Mouse (Mus musculus): Measurements from ENCODE around the gene Zscan21. TPM values are rescaled to one million over a fixed set of nuclear protein-coding genes. Genes with fewer than 3 reads are reported as not detected.

Zscan21 gene
- polyA plus RNA-seq, 1 experiment: 21.2 TPM

DNA sequence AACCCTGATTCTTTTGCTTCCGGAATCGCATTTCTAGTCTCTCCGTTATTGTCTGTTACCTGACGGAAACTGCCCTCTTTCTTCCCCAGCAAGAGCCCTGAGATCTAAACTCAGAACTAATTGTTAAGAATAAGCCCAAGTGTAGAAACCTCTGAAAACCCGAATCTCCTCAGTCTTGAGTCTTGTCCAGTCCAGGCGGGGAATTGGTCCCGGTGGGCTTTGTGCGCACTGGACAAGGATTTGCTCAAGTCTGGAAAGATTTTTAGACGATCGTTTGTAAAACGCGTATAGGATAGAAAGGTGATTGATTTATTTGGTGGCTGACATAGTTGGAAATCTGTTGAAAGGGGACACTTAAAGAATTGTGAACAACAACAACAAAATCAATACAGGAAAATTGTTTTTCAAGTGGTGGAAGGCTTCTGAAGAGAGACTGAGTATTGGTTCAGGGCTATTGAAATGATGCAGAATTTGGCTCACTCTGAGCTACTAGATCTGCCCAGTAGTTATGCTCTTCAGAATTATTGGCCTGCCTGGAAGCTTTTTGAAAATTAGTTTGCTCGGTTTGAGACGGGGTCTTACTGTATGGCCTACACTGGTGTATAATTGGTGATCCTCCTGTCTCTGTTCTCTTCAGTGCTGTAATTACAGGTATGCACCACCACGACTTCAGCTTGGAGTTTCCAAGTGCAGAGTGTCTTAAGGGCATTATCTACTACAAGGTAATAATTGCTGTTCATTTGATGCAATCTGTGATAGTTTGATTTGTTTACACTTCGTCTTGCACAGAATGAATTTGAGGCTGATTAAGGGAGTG, 704 bp downstream of the Zscan21 start:
- DNase-seq (ENCODE audit: extremely low spot score in 1 of 2, low spot score in 1 of 2): no peak

DNA sequence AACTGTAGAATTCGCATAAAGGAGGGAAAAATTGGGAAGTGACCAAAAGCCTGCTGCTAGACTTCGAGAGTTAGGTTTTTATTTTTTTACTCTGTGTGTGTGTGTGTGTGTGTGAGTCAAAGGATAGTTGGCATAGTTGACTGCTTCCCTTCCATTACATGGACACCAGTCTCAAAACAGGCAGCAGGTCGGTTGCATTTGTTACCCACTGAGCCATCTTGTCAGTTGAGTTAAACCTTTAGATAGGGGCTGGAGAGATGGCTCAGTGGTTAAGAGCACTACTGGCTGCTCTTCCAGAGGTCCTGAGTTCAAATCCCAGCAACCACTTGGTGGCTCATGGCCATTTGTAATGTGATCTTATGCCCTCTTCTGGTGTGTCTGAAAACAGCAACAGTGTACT, 1.3 kb downstream of the Zscan21 start:
- no peak for DNase-seq (ENCODE audit: extremely low spot score in 1 of 2, low spot score in 1 of 2)

DNA sequence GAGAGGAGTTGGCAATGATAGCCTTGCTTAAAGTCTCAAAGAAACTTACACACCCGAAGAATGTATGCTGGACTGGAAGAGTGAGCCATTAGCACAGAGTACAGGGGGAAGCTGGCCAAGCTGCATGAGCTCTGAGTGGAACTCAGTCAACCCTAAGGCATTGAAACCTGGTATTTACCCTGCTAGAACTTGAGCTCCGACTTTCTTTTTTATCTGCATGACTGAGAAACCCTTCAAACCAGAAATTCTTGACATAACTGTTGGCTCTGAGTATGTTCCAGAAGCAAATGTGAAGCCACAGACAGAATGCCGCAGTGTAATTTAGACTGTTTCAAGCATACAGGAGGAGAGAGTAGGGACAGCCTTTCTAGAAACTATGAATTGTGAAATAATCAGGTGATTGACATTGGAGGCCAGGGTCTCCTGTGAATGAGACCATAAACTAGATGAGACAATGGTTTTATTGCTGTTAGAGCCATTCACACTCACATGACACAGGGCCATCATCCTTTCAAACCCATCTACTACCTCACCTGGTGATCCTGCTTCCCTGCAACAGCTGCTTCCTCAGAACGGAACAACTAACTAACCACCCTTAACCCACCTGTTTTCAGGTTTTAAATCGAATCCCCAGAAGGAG, 15.8 kb downstream of the Zscan21 start:
- DNase-seq (ENCODE audit: extremely low spot score in 1 of 2, low spot score in 1 of 2): no peak

DNA sequence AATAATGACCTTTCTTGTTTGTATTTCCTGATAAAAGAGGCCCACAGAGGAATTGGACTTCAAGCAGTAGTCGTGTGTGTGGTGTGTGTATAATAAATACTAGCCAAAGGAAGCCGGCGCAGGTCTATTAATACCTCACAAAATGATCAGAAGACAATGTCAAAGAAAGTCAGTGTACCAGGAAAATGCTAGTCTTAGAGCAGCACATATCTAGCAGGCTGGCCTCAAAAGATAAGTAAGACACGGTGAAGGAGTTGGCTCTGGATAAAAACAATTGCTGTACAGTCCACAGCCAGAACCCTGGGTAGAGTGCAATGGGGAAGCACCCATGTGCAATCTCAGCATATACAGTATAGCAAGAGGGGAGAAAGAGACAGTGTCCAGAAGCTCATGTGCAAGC, 20.6 kb downstream of the Zscan21 start:
- no peak for DNase-seq (ENCODE audit: extremely low spot score in 1 of 2, low spot score in 1 of 2)

DNA sequence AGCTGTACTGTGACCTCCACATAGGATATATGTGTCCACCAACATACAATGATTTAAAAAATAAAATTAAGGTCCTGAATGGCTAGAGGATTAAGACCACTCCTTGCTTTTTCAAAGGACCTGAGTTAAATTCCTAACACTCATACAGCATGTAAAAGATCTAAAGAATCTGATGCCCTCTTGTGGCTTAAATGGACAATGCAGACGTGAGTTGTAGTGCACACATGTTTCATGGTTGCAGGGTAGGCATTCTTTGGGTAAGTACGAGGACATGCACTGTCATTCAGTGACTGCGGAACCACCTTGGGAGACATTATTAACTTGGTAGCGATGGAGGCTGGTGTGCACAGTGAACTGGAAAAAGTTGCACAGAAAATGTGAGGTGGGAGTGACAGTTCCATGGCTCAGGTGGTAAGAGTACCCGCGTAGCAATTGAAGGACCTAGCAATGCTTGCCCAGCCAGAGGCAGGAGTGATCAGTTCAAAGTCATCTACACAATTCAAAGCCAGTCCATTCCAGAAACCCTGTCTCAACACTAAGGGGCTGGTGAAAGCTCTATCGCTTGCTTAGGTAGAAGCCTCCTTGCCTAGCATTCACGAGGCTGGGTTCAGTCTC, 21.3 kb downstream of the Zscan21 start:
- DNase-seq (ENCODE audit: extremely low spot score in 1 of 2, low spot score in 1 of 2): peak in 1 of 2 experiments; percentile 64

DNA sequence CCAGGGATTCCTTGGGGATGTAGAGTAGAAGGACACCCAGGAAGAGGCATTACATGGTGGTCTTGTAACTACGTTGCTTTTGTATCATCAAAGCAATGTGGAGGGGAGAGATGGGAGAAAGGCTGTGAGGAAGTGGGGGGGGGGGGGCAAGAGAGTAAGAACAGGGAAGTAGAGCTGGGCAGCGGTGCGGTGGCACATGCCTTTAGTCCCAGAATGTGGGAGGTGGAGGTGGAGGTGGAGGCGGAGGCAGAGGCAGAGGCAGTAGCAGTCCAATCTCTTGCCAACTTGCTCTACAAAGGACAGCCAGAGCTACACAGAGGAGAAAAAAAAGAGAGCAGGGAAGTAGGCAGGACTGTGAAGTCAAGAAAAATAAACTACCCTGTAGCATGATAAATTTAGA, 21.9 kb downstream of the Zscan21 start:
- no peak for DNase-seq (ENCODE audit: extremely low spot score in 1 of 2, low spot score in 1 of 2)

DNA sequence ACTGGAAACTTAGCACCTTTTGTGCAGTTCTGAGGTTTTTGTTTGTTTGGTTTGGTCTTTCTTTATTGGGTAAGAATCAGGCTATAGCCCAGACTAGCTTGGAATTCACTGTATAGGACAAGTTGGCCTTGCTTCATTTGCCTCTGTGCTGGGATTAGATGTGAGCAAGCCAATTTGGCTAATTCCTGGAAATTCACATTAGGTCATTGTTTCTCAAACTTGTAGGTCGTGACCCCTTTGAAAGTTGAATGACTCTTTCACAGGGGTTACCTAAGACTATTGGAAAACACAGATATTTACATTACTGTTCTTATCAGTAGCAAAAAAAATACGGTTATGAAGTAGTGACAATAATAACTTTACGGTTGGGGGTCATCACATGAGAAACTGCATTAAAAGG, 37.7 kb downstream of the Zscan21 start:
- DNase-seq (ENCODE audit: extremely low spot score in 1 of 2, low spot score in 1 of 2): no peak

DNA sequence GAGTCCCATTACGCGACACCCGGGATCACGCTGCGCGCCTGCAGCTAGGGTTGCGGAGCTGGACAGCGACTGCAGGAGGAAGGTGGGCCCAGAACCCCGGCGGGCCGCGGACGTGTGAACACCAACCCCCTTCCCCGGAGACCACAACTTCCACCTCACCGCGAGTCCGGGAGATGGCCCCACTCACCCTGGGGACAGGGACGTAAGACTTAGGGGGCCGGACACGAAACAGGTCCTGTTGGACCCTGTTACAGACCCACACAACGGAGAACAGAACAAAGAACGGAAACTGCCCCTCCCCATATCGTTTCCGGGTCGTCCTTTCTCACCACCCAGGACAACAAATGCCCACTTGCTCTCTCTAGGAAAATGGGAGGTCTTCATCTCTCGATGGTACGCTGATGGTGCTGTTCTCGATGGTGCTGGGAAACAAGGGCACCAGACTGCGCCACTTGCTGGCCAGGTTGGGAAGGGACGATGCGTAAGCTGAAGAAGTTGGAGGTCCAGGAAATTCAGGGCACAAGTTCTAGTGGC, 38.8 kb downstream of the Zscan21 start, which contains the start of gene Zfp113:
Zfp113 (minus strand) TSS at position 302 of the 534 bp plus-strand sequence.
- DNase-seq (ENCODE audit: extremely low spot score in 1 of 2, low spot score in 1 of 2): peak; percentile 93 to 97

DNA sequence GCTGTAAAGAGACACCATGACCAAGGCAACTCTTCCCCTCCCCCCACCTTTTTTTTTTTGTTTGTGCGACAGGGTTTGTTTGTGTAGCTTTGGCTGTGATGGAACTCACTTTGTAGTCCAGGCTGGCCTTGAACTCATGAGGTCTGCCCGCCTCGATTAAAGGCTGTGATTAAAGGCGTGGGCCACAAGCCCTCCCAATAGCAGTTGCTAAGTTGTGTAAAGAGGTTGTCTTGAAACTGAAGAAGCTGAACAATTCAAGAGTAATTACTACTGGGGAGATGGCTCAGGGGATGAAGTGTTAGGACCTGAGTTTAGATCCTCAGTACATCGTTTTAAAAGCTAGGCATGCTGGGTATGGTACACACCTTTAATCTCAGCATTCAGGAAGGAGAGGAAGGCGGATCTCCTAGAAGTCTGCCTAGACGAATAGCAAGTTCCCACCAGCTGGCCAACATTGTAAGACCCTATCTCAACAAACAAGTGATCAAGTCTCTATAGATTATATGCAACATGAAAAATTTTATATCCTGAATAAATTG, 43.6 kb downstream of the Zscan21 start:
- no peak for DNase-seq (ENCODE audit: extremely low spot score in 1 of 2, low spot score in 1 of 2)

DNA sequence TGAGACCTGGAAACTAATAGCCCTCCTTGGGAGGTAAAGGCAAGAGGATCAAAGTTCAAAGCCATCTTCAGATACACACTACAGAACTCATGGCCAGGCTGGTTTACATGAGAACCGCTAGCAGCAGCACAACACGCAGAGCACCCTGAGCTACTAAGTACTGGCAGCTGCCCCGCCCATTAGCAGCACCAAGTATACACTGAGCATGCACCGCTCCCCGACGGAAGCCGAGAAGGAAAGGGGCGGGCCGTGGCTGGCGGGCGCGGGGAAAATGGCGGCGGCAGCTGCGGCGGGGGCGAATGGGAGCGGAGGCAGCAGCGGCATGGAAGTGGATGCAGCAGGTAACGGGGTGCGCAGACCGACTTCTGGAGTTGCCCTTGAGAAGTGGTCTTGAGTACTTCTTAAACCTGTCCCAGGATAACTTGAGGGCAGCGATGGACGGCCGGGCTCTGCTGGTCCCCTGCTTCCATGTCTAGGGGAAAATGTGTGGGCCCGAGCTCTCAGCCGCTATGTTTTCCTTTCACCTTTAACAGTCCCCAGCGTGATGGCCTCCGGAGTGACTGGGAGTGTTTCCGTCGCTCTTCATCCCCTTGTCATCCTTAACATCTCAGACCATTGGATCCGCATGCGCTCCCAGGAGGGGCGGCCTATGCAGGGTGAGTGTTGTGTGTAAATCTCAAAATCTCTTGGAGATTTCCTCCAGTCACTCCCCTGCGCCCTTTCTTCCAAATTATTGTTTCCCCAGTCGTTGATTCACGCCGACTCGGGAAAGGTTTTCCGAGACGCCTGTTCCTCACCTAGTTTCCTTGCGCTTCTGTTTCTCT, 44.4 kb downstream of the Zscan21 start, which contains the start of gene Cops6:
Cops6 (plus strand) TSS at position 230 of the 824 bp plus-strand sequence.
- peak; percentile 88 to 97 for DNase-seq (ENCODE audit: extremely low spot score in 1 of 2, low spot score in 1 of 2)

DNA sequence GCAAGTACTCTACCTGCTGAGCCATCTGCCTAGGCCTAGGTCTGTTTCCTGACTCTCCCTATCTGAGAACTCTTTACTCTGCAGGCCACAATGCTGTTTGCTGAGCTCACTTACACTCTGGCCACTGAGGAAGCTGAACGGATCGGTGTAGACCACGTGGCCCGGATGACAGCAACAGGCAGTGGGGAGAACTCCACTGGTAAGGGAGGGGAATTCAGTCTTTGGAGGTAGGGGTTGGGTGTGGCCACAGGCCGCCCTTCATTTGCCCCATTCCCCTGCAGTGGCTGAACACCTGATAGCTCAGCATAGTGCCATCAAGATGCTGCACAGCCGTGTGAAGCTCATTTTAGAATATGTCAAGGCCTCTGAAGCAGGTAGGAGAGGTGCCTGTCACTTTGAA, 46.3 kb downstream of the Zscan21 start:
- DNase-seq (ENCODE audit: extremely low spot score in 1 of 2, low spot score in 1 of 2): no peak

DNA sequence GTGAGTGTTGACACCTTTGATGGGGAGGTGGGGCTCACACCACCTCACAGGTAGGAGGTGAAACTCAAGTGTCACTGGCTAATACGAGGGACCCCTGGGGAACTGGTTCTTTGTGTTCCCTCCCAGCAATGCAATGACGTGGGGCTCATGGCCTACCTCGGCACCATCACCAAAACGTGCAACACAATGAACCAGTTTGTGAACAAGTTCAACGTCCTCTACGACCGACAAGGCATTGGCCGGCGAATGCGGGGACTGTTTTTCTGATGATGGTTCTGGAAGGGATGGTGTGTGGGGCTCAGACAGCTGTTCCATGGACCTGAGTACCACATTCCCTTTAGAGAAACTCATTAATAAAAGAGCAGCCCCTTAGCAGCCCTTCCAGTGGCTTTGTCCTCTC, 46.9 kb downstream of the Zscan21 start:
- DNase-seq (ENCODE audit: extremely low spot score in 1 of 2, low spot score in 1 of 2): no peak

DNA sequence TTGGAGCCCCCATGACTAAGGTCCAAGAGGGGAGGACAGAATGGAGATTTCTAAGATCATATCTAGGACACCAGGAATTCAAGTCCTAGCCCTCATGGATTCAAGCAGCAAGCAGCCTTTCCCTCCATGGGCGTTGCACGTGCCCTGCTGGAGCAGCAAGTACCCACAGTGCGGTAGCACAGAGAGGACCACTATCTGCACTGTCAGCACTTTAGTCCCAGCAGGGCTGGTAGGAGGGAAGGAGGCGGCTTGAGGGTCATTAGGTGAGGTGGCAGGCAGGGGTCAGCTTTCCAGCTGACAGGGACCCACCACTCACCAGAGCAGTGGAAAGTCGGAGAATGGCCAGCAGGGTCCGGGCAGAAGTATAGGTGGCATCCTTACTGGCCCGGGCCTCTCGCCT, 48.9 kb downstream of the Zscan21 start:
- DNase-seq (ENCODE audit: extremely low spot score in 1 of 2, low spot score in 1 of 2): no peak

DNA sequence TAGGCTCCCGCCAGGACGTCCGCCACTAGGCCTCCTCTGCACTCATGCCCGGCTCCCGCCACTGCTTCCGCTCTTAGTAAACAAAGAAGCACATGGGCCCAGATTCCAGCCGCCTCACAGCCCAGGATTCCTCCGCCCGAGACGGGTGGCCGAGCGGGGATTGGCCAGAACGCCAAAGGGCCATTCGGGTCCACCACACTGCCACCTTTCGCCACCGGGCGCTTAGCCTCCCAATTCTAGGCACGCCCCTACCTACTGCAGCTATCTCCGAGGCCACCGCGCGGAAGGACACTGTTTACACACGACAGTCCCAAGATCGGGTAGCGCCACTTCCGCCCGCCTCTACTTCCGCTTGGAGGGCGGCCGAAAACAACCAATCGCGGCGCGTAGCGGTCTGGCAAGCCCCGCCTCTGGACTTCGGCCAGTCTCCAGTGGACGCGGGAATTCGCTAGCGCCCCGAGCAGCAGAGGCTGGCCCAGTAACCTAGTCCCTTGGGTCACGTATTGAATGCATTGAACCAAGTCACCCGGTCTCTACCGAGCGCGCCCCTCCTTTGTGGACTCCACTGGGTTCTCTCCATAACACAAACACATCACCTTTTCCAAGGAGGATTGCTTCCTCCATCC, 54.3 kb downstream of the Zscan21 start:
- DNase-seq (ENCODE audit: extremely low spot score in 1 of 2, low spot score in 1 of 2): peak; percentile 86 to 97

DNA sequence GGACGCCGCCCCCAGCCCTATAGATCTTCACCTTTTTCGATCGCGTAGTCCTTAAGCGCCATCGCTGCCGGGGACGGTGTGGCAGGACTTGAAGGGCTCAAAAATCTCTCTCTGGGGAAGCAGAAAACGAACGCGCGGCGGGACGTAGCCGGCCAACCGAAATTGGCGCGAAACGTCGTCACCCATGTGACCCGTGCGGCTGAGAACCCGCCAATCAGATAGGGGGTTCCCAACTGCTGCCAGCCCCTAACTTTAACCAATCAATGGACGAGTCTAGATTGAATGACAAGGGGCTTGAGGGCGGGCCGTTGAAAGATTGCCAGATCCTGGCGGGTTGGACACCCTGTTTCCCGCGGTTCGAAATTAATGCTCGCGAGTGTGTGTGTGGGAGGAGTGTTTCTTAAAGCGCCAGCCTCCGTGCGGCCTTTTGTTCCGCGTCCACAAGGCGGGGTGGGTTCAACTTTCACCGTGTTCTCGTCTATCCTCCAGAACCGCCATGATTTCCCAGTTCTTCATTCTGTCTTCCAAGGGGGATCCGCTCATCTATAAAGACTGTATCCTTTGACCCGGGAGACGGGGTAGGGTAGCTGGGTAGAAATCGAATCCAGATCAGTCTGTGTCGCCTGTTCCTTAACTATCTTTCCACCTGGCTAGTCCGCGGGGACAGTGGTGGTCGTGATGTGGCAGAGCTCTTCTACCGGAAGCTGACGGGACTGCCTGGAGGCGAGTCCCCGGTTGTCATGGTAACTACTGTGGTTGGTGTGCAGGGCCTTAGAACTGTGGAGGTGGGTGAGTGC, 55.2 kb downstream of the Zscan21 start, which contains the start of the genes Ap4m1 and Mcm7:
Ap4m1 (plus strand) TSS at position 308 of the 797 bp plus-strand sequence.
Mcm7 (minus strand) TSS at position 728 of the 797 bp plus-strand sequence.
- peak; percentile 97 to 99 for DNase-seq (ENCODE audit: extremely low spot score in 1 of 2, low spot score in 1 of 2)

DNA sequence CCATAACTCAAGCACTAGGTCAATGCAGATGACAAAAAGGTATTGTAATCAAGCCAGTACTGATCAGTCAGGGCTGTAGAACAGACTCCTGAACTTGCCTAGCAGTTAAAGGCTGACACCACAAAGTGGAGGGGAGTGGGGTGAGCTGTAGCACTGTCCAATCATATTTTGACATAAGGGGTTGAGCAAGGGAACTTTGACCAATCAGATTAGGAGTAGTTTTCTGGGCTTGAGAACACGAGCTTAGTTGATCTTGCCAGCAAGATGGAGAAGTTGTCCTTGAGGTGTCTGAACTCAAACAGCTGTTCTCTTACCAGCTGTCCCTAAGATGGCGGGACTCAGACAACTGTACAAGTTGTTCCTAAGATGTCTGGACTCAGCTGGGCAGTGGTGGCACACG, 56.5 kb downstream of the Zscan21 start:
- no peak for DNase-seq (ENCODE audit: extremely low spot score in 1 of 2, low spot score in 1 of 2)
